Mouse (Mus musculus) heart, embryonic 12.5 days (tissue): ENCODE data around the gene Mdh1. TPM values are rescaled to one million over a fixed set of nuclear protein-coding genes. Genes with fewer than 3 reads are reported as not detected.
"Not testable (repeated sequence)": the region's sequence is repeated elsewhere in the genome, so short reads cannot be mapped to it uniquely, and the experiment has no call there.

Experiments used
- ATAC-seq: fragments of 200-750 bp; cut with Nextera tagmentation; 2 replicates; pipeline ENCODE4 v1.8.0; 2017; ENCODE audit warnings: moderate TSS enrichment, moderate library complexity; ENCODE audit not compliant: insufficient number of reproducible peaks, low FRiP score
- H3K27ac ChIP-seq: fragments of 300-500 bp; sonication (generic); 2 replicates; pipeline ENCODE4 v1.5.1; 2016; ENCODE audit warnings: mild to moderate bottlenecking, moderate library complexity; ENCODE audit not compliant: poor library complexity, severe bottlenecking
- H3K27me3 ChIP-seq: fragments of 300-500 bp; sonication (generic); replicated peaks from 2 replicates; pipeline ENCODE4 v1.6.1; 2016; ENCODE audit warnings: mild to moderate bottlenecking, moderate library complexity
- H3K36me3 ChIP-seq: fragments of 300-500 bp; sonication (generic); 2 replicates; pipeline ENCODE4 v1.6.1; 2016; ENCODE audit warnings: mild to moderate bottlenecking, moderate library complexity
- H3K4me1 ChIP-seq: fragments of 300-500 bp; sonication (generic); replicated peaks from 2 replicates; pipeline ENCODE4 v1.6.1; 2016; ENCODE audit warnings: mild to moderate bottlenecking
- H3K4me2 ChIP-seq: fragments of 300-500 bp; sonication (generic); 2 replicates; pipeline ENCODE4 v1.6.1; 2016; ENCODE audit warnings: mild to moderate bottlenecking, moderate library complexity
- H3K4me3 ChIP-seq: fragments of 300-500 bp; sonication (generic); 2 replicates; pipeline ENCODE4 v1.5.1; 2016; ENCODE audit warnings: mild to moderate bottlenecking
- H3K9ac ChIP-seq: fragments of 300-500 bp; sonication (generic); 2 replicates; pipeline ENCODE4 v1.6.1; 2016; ENCODE audit warnings: mild to moderate bottlenecking, moderate library complexity
- H3K9me3 ChIP-seq: fragments of 300-500 bp; sonication (generic); replicated peaks from 2 replicates; pipeline ENCODE4 v1.6.1; 2016; ENCODE audit warnings: mild to moderate bottlenecking, moderate library complexity
- WGBS: fragments of 180-500 bp; shearing (Covaris S2); methylation state at CpG from one replicate; pipeline ENCODE4 v1.1.7; 2016; 5-methylcytosine and 5-hydroxymethylcytosine counted together
- polyA plus RNA-seq: library from polyadenylated mRNA; unstranded; fragments of >200 nt; fragmentation: Nextera tagmentation; extraction: Ambion mirVana; gene quantifications from 2 replicates; pipeline ENCODE4 v1.2.1, GENCODE M21; 2016

Mdh1 gene
- polyA plus RNA-seq, 1 experiment from 2014 or later, result 1,326 TPM

- H3K27me3 ChIP-seq, result no peaks in the 10 kb centered on the region
- ATAC-seq, result no peak
These were observed 27.1 kb downstream of the Mdh1 start for GRCm38 (mm10) chr11:21545021-21545420.

DNA sequence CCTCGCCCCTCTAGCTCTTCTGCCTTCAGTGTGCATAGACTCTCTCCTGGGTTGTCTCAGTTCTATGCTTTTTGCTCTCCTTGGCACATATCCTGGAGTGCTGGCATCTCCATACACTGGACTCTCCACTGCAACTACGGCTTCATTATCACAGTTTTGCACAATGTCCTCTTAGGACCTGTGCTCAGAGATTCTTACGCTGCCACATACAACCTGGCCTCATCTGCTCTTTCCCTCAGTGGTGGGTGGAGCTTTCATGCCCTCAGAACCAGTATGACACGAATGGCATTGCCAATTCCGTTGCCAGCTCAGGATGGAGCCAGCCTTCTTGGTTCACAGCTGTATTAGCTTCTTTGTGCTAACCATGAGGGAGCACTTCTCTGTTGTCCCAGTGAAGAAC, 29.4 kb downstream of the Mdh1 start:
- Histone ChIP-seq H3K36me3 (no peaks in the 10 kb centered on the region), H3K9ac (no peak overlapping the region), H3K27ac (no peak overlapping the region), H3K4me3 (no peak overlapping the region), H3K9me3 (no peaks in the 10 kb centered on the region), H3K27me3 (no peaks in the 10 kb centered on the region), H3K4me2 (no peak overlapping the region), H3K4me1 (no peaks in the 10 kb centered on the region)
- 79% methylated on average over 5 of the region's 5 CpGs for WGBS
- no peak for ATAC-seq

More at GRCm38 (mm10) chr11:21545021-21545420, 27.1 kb downstream of the Mdh1 start:
- Histone ChIP-seq H3K4me3 (no peak overlapping the region), H3K4me1 (no peaks in the 10 kb centered on the region), H3K27ac (no peak overlapping the region), H3K9me3 (no peaks in the 10 kb centered on the region), H3K36me3 (no peaks in the 10 kb centered on the region), H3K4me2 (no peak overlapping the region), H3K9ac (no peak overlapping the region)
- WGBS, result 68% methylated on average over 2 of the region's 2 CpGs

DNA sequence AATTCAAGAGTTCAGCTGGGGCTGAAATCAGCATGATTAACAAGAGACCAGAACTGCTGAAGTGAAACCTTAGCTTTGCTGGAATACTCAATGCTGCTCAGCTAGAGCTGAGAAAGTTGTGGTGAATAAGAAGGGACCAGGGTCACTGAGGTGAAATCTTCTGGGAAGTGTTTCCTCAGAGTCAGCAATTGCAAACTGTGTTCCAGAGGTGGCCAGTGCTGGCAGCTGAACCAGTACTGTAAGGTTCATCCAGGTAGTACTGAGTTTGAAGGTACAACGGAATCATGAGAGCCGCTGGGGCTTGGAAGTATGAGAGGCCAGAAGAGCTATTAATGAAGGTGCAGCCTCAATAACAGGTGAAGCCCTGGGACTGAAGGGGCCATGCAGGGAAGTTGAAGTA, 31.5 kb downstream of the Mdh1 start:
- Histone ChIP-seq H3K27me3 (no peaks in the 10 kb centered on the region), H3K9me3 (no peaks in the 10 kb centered on the region), H3K4me3 (no peak overlapping the region), H3K4me1 (no peaks in the 10 kb centered on the region), H3K27ac (no peak overlapping the region), H3K36me3 (no peaks in the 10 kb centered on the region), H3K4me2 (no peak overlapping the region), H3K9ac (no peak overlapping the region)
- no peak for ATAC-seq
- 88% methylated on average over 2 of the region's 2 CpGs for WGBS

DNA sequence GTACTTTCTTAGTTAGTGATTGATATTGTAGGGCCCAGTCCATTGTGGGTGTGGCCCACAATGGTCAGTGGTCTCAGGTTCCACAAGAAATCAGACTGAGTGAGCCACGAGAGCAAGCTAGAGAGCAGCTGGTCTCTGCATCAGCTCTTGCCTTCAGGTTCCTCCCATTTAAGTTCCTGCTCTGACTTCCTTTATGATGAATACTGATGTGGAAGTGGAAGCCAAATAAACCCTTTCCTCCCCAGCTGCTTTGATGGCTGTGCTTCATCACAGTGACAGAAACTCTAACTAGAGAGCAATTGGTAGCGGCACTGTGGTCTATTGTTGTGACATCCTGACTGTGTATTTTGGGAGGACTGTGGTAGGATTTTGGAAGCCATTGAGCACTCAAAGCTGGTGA, 32.1 kb downstream of the Mdh1 start:
- H3K4me2 ChIP-seq, result no peak overlapping the region
- no peak for ATAC-seq
- no peaks in the 10 kb centered on the region for H3K4me1 ChIP-seq
- no peak overlapping the region for H3K9ac ChIP-seq
- WGBS, result 58% methylated on average over 2 of the region's 2 CpGs
- no peaks in the 10 kb centered on the region for H3K27me3 ChIP-seq
- H3K36me3 ChIP-seq, result no peaks in the 10 kb centered on the region
- H3K4me3 ChIP-seq, result no peak overlapping the region
- H3K9me3 ChIP-seq, result no peaks in the 10 kb centered on the region
- no peak overlapping the region for H3K27ac ChIP-seq

GRCm38 (mm10) chr11:21530856-21531255, 41.3 kb downstream of the Mdh1 start:
- not testable (repeated sequence) for H3K27me3 ChIP-seq, H3K27ac ChIP-seq, H3K36me3 ChIP-seq, H3K4me2 ChIP-seq, H3K9ac ChIP-seq, H3K9me3 ChIP-seq, ATAC-seq, H3K4me1 ChIP-seq, H3K4me3 ChIP-seq
- 81% methylated on average over 2 of the region's 2 CpGs for WGBS

GRCm38 (mm10) chr11:21528676-21529394, 43.3 kb downstream of the Mdh1 start:
- Histone ChIP-seq H3K27me3 (no peaks in the 10 kb centered on the region), H3K9me3 (no peaks in the 10 kb centered on the region), H3K4me3 (no peak overlapping the region), H3K9ac (no peak overlapping the region), H3K27ac (no peak overlapping the region), H3K4me2 (no peak overlapping the region), H3K4me1 (no peaks in the 10 kb centered on the region), H3K36me3 (no peaks in the 10 kb centered on the region)
- WGBS, result 46% methylated on average over 2 of the region's 2 CpGs
- ATAC-seq, result no peak

GRCm38 (mm10) chr11:21517726-21518125, 54.4 kb downstream of the Mdh1 start:
- no peak overlapping the region for H3K4me2 ChIP-seq
- no peaks in the 10 kb centered on the region for H3K9me3 ChIP-seq
- no peak overlapping the region for H3K27ac ChIP-seq
- H3K27me3 ChIP-seq, result no peaks in the 10 kb centered on the region
- WGBS, result 86% methylated on average over 9 of the region's 9 CpGs
- H3K4me3 ChIP-seq, result no peak overlapping the region
- H3K36me3 ChIP-seq, result no peaks in the 10 kb centered on the region
- ATAC-seq, result no peak
- H3K4me1 ChIP-seq, result no peaks in the 10 kb centered on the region
- no peak overlapping the region for H3K9ac ChIP-seq

- 85% methylated on average over 1 of the region's 1 CpGs for WGBS
- not testable (repeated sequence) for H3K9me3 ChIP-seq, H3K4me1 ChIP-seq, H3K4me2 ChIP-seq, ATAC-seq, H3K4me3 ChIP-seq, H3K9ac ChIP-seq, H3K36me3 ChIP-seq, H3K27ac ChIP-seq, H3K27me3 ChIP-seq
These were observed 55.8 kb downstream of the Mdh1 start for GRCm38 (mm10) chr11:21516396-21516795.

DNA sequence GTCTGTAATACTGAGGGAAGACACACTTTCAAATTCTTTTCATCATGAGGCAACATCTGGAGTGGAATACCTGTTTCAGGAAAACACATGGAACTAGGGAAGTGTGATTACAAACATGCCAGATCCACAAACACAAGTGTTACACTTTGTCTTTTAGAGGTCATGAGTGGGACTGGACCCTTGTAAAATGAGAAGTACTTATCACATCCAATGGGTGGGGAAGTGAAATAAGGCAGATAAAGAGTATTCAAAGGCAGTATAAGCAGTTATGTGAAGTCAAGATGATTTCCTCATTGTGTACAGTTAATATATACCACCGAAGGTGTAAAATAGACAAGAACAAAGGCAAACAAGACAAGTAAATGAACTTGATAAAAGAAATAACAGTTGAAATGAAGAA, 61.6 kb downstream of the Mdh1 start:
- not testable (repeated sequence) for H3K4me1 ChIP-seq, H3K36me3 ChIP-seq, H3K4me3 ChIP-seq, H3K27me3 ChIP-seq, H3K9ac ChIP-seq, H3K4me2 ChIP-seq, ATAC-seq, H3K9me3 ChIP-seq, H3K27ac ChIP-seq
- WGBS, result 90% methylated on average over 1 of the region's 1 CpGs

- H3K4me1 ChIP-seq, H3K27me3 ChIP-seq, H3K4me2 ChIP-seq, H3K27ac ChIP-seq, H3K36me3 ChIP-seq, H3K9ac ChIP-seq, H3K9me3 ChIP-seq, ATAC-seq, H3K4me3 ChIP-seq: not testable (repeated sequence)
- 58% methylated on average over 1 of the region's 1 CpGs for WGBS
These were observed 63.5 kb downstream of the Mdh1 start for GRCm38 (mm10) chr11:21508713-21509112.

GRCm38 (mm10) chr11:21507073-21507472, 65.1 kb downstream of the Mdh1 start:
- not testable (repeated sequence) for ATAC-seq

More at GRCm38 (mm10) chr11:21507073-21507472, 65.1 kb downstream of the Mdh1 start:
- H3K4me1 ChIP-seq, H3K9me3 ChIP-seq, H3K36me3 ChIP-seq, H3K27me3 ChIP-seq, H3K9ac ChIP-seq, H3K27ac ChIP-seq, H3K4me2 ChIP-seq, H3K4me3 ChIP-seq: not testable (repeated sequence)
- 78% methylated on average over 5 of the region's 5 CpGs for WGBS
